Mouse (Mus musculus) CH12.LX (cell line): ENCODE measurements around the gene Zdhhc1.

Source experiments
- ELF1 ChIP-seq: IDR thresholded peaks from 2 replicates; pipeline ENCODE4 v1.6.1; 2014; ENCODE audit warnings: low read depth, mild to moderate bottlenecking, inconsistent platforms, low read length, improper control_type of control experiment
- USF1 ChIP-seq: IDR thresholded peaks from 2 replicates; pipeline ENCODE4 v1.6.1; 2014; ENCODE audit warnings: low read depth, mild to moderate bottlenecking, inconsistent platforms, low read length, improper control_type of control experiment

GRCm38 (mm10) chr8:105431743-105432515, 64.8 kb downstream of the Zdhhc1 start:
- TF ChIP-seq ELF1 = no peak
- no peak for TF ChIP-seq USF1
